Mouse (Mus musculus): ENCODE results near the gene Hrct1.

Gene Hrct1

DNA sequence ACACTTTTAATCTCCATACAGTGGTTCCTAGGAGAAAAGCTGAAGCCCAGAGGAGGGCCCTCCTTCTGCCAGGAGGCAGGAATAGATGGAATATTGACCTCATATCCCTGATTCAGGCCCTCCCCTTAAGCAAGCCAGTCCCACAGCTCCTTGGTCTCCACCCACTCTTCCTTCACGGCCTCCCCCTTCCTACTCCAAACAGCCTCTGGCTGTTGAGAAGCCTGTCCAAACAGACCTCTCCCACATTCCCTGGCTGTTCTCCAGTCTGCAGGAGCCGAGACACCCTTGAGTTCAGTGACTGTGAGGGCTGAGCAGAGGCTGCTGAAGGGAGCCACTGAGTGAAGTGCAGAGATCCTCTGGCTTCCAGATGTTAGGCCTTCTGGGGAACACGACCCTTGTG, at the start of gene Hrct1:
Gene Hrct1 (plus strand): TSS at position 194 of the 400 bp plus-strand sequence.
- DNase-seq (ENCODE audit: low read depth) = peak; percentile 89

DNA sequence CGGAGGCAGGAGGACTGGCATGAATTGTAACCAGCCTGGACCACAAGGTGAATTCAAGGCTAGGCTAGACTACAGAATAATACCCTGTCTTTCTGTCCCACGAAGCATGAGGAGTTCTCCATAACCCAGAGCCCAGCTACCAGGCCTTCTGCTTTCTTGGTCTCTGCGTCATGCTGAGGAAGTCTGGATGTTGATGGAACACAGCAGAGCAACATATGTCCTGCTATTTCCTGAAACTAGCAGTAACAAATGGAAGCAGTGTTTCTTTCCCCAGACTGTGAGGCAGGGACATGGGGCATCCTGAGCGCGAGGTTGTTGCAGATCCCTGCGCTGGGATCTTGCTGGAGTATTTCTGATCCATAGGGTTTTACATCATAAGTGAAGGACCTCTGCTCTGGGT, 48.4 kb upstream of the Hrct1 start:
- no peak for DNase-seq (ENCODE audit: low read depth)

DNA sequence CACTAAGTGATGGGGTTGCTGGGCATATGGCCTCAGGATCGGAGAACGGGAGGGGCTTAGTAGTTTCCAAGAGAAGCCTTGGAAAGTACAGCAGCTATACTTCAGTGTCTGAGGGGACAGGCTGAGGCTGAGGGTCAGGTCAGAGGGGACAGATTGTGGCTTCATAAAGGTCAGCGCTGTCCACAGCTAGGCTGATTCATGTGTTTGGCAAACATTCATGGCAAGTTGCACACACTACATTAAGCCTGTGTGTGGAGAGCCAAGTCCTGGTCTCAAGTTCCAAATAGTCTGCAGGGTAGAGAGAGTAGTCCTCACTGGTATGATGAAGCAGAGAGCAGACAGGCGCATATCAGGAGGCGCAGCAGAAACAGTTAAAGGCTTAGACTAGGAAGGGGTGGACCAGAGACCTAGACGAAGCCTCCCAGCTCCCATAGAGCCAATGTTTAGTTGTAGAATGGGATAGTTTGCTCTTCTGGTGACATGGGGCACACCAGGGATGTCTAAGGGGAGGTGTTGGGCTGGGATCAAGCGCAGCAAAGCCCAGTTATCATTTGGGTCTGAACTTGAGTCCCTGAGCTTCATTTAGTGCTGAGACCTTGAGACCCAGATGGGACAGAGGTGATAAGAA, 47.5 kb upstream of the Hrct1 start:
- DNase-seq (ENCODE audit: low read depth) = no peak

DNA sequence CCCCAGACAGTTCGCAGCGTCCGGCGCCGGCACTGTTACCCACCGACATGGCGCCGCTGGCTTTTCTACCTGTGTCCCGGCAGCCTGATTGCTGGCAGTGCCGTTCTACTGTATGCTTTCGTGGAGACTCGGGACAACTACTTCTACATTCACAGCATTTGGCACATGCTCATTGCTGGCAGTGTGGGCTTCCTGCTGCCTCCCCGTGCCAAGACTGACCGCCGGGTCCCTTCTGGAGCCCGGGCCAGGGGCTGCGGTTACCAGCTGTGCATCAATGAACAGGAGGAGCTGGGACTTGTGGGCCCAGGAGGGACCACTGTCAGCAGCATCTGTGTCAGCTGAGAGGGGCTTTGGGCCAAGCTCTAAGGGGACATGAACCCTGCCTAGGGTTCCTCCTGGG, 37.0 kb upstream of the Hrct1 start:
- DNase-seq (ENCODE audit: low read depth) = no peak

DNA sequence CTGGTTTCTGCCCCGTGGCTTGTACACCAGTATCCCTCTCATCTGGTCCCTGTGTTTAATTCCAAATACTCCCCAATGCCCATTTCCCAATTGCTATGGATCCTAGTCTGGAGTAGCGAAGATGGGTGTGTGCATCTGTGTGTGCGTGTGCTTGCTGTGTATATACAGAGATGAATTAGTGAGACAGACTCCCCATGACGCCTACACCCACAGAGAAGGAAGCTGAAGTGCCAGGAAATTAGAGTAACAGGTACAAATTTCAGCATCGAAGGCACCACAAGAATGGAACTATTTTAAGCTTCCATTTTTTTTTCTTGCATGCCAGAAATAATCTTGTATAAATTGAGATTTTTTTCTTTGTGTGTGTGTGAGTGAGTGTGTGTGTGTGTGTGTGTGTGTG, 36.0 kb upstream of the Hrct1 start:
- DNase-seq (ENCODE audit: low read depth) = no peak

DNA sequence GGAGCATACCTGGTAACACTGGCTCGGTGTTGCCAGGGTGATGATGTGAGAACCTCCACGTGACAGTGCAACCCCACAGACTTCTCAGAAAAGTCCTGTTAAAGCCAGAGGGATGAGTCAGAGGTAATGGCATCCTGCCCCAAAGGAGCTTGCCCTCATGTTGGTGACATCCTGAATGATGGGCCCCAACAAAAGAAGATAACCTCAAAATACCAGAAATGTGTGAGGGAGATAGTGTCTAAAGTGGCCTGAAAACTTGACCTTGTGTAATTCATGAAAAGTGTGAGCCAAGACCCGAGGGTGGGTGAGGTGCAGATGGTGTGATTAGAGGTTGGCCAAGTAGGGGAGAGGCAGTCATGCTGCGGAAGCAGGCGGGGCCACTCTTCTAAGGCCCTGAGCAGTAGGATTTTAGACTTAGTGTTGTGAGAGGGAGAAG, 33.2 kb upstream of the Hrct1 start:
- no peak for DNase-seq (ENCODE audit: low read depth)

DNA sequence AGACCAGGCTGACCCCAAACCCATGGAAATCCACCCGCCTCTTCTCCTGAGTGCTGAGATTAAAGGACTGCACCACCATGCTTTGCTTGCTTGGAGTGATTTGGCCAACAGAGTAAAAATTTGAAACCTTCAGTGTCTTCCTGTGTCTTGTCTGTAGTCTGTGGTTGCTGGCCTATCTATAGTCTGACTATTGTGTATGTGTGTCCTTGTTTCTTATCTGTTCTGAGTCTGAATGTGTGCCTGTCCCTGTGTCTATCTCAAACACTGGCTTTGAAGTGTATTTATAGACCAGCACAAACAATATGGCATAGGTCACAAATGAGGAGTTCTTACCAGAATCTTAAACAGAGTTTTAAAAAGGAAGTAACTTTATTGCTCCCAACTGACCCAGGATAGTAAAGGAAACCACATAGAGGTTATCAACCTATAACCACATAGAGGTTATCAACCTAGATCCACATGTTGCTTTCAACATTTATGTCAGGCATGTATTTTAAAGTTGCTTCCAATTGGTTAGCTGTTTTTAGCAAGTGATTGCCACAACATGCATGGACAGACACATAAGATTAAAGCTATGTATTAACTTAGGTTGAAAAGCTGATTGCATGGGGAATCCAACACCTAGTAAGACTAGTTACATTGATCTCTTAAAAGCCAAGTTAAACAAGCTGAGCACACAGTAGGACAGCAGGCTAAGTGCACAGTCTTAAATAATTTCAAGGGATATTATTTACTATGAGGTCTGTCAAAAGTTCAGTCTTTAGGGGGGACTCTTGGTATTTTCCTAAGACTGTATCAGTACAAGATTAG, 32.3 kb upstream of the Hrct1 start:
- DNase-seq (ENCODE audit: low read depth) = no peak

DNA sequence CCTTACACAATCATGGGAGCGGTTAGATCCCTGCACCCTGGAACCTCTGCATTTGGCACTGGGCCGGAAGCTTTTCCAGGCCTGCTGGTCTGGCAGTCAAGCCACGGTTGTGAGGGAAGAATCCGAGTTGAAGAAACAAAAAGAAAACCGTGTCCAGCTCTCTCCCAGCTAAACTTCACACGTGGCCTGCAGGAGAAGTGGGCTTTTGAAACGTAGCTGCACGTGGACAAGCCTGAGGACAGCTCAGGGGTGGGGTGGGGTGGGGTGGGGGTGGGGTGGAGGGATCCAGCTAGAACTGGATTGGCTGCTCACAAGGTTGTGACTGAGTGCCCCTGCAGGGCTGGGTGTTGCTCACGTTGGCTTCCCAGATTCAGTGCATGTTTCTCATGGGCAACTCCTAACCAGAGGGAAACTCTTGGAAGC, 31.7 kb upstream of the Hrct1 start:
- DNase-seq (ENCODE audit: low read depth) = no peak

DNA sequence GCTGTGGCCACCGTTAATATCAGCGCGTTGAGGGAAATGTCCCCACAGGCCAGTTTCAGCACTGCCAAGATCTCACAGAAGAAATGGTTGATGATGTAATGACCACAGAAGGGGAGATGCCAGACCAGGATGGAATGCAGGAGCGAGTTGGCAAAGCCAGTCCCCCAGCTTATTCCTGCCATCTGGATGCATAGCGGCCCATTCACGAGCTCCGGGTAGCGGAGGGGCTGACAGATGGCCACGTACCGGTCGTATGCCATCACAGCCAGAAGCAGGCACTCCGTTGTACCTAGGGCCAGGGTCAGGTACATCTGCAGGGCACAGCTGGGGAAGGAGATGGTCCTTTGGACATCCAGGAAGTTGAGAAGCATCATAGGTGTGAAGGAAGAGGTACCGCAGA, 30.4 kb upstream of the Hrct1 start:
- DNase-seq (ENCODE audit: low read depth) = no peak

DNA sequence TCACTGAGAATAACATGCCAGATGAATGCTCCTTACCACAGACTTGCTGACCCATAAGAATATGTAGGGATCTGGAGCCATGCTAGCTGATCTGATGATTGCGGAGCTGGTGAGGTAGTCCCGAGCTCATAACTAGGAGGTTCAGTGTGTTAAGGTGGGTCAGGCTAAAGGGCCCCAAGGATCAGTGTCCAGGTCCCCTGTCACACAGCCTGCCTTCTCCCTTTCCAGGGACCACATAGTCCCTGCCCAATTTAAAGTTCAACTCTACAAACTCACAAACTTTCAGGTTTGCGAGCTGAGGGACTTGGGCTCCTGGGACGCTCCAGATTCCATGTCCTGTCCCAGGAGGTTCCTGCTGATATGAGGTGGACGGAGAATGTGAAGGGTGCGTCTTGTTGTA, 26.3 kb upstream of the Hrct1 start, which contains the start of gene Olfr70:
Gene Olfr70 (minus strand): TSS at position 101 of the 400 bp plus-strand sequence.
- no peak for DNase-seq (ENCODE audit: low read depth)

DNA sequence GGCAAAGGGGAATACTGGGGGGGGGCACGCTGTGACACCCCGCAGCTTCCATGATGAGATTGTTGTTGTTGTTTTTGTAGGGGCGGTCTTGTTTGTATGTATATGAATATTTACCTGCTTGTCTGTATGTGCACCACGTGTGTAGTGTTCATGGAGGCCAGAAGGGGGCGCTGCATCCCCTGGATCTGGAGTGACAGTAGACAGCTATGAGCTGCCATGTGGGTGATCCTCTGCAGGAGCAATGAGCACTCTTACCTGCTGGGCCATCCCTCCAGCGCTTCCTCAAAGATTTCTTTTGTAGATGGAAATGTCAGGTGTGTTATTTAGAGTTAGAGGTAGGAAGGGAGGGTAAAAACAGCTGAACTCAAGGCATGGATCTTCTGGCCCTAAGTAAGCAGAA, 23.5 kb upstream of the Hrct1 start:
- no peak for DNase-seq (ENCODE audit: low read depth)

DNA sequence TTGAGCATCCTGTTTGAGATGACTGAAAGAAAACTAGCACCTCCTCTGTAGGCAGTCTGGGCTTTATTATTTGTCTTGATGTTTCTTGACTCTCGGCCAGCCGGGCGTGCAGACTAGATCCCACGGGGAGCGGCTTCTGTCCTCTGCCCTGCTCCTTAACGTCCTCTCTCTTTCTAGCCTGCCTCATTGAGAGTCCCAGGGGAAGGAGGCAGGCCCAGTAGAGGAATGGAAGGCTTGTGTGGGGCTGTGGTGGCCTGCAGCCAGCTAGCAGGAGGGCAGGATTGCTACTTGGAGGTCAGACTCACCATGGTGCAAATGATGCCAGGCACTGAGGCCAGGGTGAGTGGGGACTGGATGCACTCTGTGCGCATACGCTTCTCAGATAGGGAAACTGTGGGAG, 23.1 kb upstream of the Hrct1 start:
- no peak for DNase-seq (ENCODE audit: low read depth)

DNA sequence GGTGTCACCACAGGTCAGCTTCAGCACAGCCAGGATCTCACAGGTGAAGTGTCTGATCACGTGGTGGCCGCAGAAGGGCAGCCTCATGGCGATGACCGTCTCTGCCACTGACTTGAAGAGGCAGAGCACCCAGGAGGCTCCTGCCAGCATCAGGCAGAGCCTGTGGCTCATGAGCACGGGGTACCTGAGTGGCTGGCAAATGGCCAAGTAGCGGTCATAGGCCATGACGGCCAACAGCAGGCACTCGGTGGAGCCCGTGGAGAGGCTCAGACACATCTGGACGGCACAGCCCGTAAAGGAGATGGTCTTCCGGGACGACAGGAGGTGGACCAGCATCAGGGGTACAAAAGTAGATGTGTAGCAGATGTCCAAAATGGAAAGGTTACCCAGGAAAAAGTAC, 21.0 kb upstream of the Hrct1 start:
- DNase-seq (ENCODE audit: low read depth) = no peak

DNA sequence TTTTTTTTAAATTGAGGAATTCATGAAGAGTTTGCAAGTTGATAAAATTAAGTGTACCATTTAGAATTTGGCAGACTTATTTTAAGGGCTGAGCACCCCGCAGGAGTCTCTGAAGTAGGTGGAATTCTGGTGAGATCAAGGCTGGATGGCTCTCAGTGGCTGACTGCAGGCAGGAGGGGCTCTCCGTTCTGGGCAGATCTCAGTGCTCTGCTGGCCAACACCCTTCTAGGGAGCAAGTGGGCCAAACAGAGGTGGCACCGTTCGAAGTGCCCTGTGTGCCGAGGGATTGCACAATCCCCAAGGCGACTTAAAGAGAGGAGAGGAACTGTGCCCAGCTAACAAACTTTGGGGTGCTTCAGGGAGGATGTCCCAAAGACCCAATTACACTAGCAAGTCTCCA, 17.1 kb upstream of the Hrct1 start, which contains the start of gene Olfr71:
Gene Olfr71 (minus strand): TSS at position 387 of the 400 bp plus-strand sequence.
- no peak for DNase-seq (ENCODE audit: low read depth)

DNA sequence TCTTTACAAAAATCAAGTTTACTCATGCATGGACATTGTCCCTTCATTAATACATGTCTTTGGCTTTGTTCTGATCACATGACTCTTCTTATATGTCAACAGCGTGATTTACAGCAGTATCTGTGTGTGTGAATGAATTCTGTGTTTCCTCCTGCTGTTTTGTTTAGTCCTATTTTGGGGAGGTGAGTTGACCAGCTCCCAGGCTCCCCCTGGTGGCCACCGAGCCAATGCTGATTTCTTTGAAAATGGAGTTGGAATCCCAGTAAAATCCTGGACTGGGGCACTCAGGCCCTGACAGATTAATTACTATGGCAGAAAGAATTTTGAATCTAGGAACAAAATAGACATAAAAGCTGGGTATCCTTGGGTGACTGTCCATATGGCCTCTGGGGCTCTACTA, 15.2 kb upstream of the Hrct1 start:
- no peak for DNase-seq (ENCODE audit: low read depth)

DNA sequence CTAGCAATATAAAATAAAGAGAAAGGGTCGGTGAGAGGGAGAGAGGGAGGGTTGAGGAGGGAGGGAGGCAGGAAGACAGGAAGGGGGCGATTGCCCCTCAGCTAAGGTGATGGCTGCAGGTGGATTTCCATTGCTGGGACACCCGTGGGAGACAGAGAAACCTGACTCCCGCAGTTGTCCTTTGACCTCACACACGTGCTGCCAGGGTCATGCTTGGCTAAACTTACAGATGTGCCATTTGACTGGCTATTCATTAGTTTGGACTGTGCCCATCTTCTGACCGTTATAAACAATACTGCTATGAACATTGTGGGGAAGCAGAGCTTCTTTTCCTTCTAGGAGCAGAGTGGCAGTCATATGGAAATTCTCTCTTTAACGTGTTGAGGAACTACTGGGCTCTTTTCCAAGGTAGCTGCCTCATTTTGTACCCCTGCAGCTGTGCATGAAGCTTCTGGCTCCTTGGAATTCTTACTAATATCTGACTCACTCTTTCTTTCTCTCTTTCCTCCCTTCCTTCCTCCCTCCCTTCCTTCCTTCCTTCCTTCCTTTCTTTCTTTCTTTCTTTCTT, 13.3 kb upstream of the Hrct1 start:
- DNase-seq (ENCODE audit: low read depth) = no peak

DNA sequence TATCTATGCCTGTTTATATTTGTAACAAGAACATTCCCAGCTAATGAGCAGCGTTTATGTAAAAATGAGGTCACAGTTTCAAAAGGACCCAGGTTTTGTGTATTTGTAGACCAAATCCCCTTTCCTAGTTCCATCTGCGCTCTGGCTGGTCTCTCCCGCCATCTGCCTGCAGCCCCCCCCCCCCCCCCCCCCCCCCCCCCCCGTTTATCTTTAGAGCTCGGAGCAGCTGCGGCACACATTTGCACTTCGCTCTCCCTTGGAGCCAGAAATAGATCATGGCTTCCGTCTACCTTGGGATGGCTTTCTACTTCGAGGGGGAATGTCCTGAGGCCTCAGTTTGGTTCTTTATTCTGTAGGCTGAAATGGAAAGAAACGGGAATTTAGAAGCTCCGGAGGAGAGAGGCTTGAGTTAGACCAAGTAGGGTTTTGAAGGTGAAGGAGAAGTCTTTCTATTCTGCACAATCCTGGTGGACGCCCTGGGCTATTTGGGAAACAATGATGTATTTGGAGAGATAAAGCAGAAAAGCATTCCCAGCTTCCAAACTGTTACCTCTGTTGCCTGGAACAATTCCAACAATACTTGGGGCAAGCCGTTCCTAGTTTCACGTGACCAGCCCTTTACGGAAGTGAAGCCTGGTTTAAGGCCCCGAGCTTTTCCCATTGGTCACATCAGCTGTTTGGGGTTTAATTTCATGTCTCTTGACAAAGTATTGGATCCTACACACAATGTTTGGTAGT, 6.3 kb upstream of the Hrct1 start:
- no peak for DNase-seq (ENCODE audit: low read depth)

DNA sequence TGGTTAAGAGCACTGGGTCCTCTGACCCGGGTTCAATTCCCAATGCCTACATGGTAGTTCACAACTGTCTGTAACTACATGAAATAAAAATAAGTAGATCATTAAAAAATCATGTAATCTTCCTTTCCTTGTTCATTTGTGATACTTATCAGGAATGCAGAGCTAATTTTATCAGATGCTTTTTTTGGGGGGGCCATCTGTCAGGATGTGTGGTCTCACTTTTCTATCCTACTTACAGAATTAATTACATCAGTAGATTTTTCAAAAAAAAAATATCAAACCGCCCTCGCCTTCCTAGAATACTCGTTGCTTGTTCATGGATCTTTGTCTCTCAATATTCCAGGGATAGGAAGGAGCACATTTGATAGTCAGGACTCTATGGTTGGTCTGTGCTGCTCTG, 4.8 kb upstream of the Hrct1 start:
- no peak for DNase-seq (ENCODE audit: low read depth)

DNA sequence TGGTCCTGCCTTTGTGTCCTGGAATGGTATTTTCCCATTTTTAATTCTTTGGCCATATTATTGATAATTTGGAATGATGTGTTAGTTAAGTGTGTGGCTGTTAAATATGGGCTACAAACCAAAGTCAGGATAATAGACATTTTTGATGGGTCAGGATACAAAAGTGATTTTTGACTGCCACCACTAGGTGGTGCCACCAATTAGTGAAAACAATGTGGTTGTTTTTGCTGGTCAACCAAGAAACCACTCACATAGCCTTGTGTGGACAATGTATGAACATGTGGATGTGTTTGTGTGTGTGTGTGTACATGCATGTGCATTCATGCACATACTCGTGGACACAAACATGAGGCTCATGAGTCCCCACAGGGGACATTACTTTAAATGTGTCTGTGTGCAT, 2.2 kb upstream of the Hrct1 start:
- peak; percentile 44 for DNase-seq (ENCODE audit: low read depth)

DNA sequence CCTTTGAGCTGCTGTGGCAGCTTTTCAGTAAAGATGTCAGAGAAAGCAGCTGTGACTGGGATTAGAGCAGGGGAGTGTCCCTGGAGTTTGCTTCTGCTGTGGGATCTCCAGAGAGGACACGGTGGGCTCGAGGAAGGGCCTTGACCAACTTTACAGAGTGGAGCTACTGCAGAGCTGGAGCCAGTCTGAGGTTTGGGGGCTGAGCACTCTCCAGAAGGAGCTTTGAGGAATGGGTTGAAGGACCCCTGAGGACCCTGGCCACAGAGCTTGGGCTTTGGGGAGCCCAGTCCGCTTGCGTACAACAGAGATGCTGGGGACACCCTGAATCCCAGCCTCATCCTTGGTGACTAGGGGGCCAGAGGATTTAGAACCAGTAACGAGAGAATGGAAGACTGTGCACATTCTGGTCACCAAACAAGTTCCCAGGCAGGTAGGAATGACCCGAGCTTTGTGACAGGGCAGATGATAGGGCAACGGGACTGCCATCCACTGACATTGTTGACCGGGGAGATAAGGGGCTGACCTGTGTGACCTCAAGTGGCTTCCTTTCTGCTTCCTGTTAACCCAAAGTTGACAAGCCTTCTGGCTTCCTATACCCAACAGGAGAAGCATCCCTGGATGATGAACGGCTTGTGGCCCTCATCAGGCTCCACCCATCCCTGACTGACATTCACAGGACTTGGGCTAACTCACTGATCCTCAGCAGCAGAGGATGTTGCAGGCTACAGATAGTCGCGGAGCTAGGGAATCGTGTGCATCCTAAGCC, 577 bp upstream of the Hrct1 start:
- no peak for DNase-seq (ENCODE audit: low read depth)

DNA sequence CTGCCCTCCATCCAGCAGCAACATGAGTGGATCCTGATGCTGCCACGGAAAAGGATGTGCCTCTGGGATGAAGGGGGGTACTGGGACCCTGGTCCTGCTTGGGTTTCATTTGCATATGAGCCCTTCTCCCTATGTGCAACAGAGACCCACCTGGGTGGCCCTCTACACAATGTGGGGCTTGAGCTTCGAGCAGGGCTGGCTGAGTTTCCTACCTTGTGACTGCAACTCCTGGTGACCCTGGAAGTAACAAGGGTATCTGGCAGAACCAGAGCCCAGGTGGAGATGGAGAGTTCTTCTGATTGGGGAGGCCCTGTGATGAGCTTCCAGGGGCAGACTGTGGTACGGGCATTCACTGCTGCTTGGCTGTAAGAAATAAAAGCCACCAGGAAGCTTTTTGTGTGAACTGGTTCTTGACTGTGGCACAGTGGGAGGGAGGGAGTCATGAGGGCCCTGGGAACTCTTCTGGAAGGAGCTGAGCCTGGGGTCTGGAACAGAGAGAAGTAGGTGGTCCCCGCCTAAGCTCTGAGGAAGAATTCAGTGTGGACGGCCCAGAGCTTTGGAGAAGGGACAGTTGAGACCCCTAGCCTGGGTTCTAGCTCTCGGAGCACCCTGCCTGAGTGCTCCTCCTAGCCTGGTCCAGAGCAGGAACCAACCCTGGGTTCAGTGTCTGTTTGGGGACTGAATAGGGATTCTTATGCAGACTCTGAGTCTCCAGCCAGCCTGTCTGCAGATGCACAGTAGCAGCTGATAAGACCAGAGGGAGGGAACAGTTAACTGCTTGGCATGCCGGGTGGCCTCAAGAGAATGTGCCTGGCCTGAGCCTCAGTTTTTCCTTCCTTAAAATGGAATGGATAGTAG, 959 bp downstream of the Hrct1 start:
- DNase-seq (ENCODE audit: low read depth) = no peak
